Mouse (Mus musculus): ENCODE data around the gene Inf2. TPM values are rescaled to one million over a fixed set of nuclear protein-coding genes. Genes with fewer than 3 reads are reported as not detected.

The Inf2 gene
- total and polyA plus RNA-seq, 3 experiments, result 26.1 to 122 (median 55.7) TPM

GRCm38 (mm10) chr12:112620354-112621061 lies 31.9 kb downstream of the Inf2 start:
- Histone ChIP-seq H3K4me1 (ENCODE audit: control insufficient read depth in 1 of 2, insufficient read depth in 2 of 2, low read length in 2 of 2) (peaks cover 22 to 43% of the 10 kb centered on the region in 2 experiments), H3K27me3 (ENCODE audit: control insufficient read depth in 1 of 2, insufficient read depth in 2 of 2, low read length in 2 of 2) (no peaks in the 10 kb centered on the region), H3K36me3 (ENCODE audit: control insufficient read depth in 1 of 2, insufficient read depth in 2 of 2, low read length in 2 of 2) (peaks cover 0 to 29% of the 10 kb centered on the region in 2 experiments; a peak in 2 of 4 replicates), H3K79me2 (ENCODE audit: control insufficient read depth, insufficient read depth, low read length, poor library complexity) (peaks cover 6% of the 10 kb centered on the region; the same call in 1 of the 2 replicates), H3K27ac (ENCODE audit: control insufficient read depth, low read depth, low read length) (peak overlapping the region; percentile 15; the same call in 1 of the 2 replicates), H3K9me3 (replicated peaks; ENCODE audit: insufficient read depth, low read length) (no peaks in the 10 kb centered on the region), H3K4me3 (ENCODE audit: control insufficient read depth in 1 of 2, insufficient read depth in 1 of 2, low read depth in 2 of 2, low read length in 2 of 2) (peak overlapping the region; percentile 56 to 64), H3K9ac (ENCODE audit: control insufficient read depth, low read depth, low read length, poor library complexity, severe bottlenecking) (peak overlapping the region; percentile 73)
- peak; percentile 77 for DNase-seq (ENCODE audit: low read depth, low spot score)
- no peak for TF ChIP-seq CHD1 (IDR thresholded peaks at IDR 0.05; ENCODE audit: low read depth, low read length)
- TF ChIP-seq RAD21 (IDR thresholded peaks at IDR 0.05; ENCODE audit: low read depth, low read length), result no peak
- TF ChIP-seq CTCF (IDR thresholded peaks at IDR 0.05 in 2 of 3, conservative IDR thresholded peaks at IDR 0.05 in 1 of 3; ENCODE audit: control insufficient read depth in 1 of 3, insufficient read depth in 1 of 3, low read depth in 2 of 3, low read length in 3 of 3, poor library complexity in 1 of 3, severe bottlenecking in 1 of 3), result no peak
- TF ChIP-seq JUND (IDR thresholded peaks at IDR 0.05; ENCODE audit: low read depth, low read length), result no peak
- TF ChIP-seq MAFK (IDR thresholded peaks at IDR 0.05; ENCODE audit: borderline replicate concordance, low read depth, low read length), result no peak
- TF ChIP-seq POLR2AphosphoS2 (IDR thresholded peaks at IDR 0.05; ENCODE audit: low read length), result no peak
- TF ChIP-seq EP300 (IDR thresholded peaks at IDR 0.05; ENCODE audit: low read depth in 1 of 2, low read length in 2 of 2), result no peak
- TF ChIP-seq ELF1 (IDR thresholded peaks at IDR 0.05; ENCODE audit: low read depth, low read length), result no peak
- no peak for TF ChIP-seq ZMIZ1 (IDR thresholded peaks at IDR 0.05; ENCODE audit: low read depth, low read length)
- TF ChIP-seq ETS1 (IDR thresholded peaks at IDR 0.05; ENCODE audit: low read depth, low read length), result no peak
- TF ChIP-seq USF1 (IDR thresholded peaks at IDR 0.05; ENCODE audit: low read depth, low read length), result no peak
- no peak for TF ChIP-seq NELFE (IDR thresholded peaks at IDR 0.05; ENCODE audit: low read depth, low read length)

GRCm38 (mm10) chr12:112621900-112622299 lies 33.3 kb downstream of the Inf2 start:
- no peak overlapping the region for H3K27ac ChIP-seq (ENCODE audit: control insufficient read depth, low read depth, low read length)
- H3K36me3 ChIP-seq (ENCODE audit: control insufficient read depth in 1 of 2, insufficient read depth in 2 of 2, low read length in 2 of 2), result peaks cover 0 to 33% of the 10 kb centered on the region in 2 experiments; a peak in 2 of 4 replicates
- no peak for TF ChIP-seq E2F4 (IDR thresholded peaks at IDR 0.05; ENCODE audit: borderline replicate concordance, low read depth, low read length)
- no peak for TF ChIP-seq JUND (IDR thresholded peaks at IDR 0.05; ENCODE audit: low read depth, low read length)
- no peak for TF ChIP-seq MYB (IDR thresholded peaks at IDR 0.05; ENCODE audit: low read depth, low read length)
- TF ChIP-seq USF2 (IDR thresholded peaks at IDR 0.05; ENCODE audit: borderline replicate concordance in 1 of 2, insufficient read depth in 1 of 2, low read depth in 1 of 2, low read length in 2 of 2), result no peak
- no peak for TF ChIP-seq KAT2A (conservative IDR thresholded peaks at IDR 0.05; ENCODE audit: low read depth, low read length)
- H3K4me1 ChIP-seq (ENCODE audit: control insufficient read depth in 1 of 2, insufficient read depth in 2 of 2, low read length in 2 of 2), result peaks cover 28 to 49% of the 10 kb centered on the region in 2 experiments
- no peaks in the 10 kb centered on the region for H3K27me3 ChIP-seq (ENCODE audit: control insufficient read depth in 1 of 2, insufficient read depth in 2 of 2, low read length in 2 of 2)
- H3K79me2 ChIP-seq (ENCODE audit: control insufficient read depth, insufficient read depth, low read length, poor library complexity), result peaks cover 6% of the 10 kb centered on the region; the same call in 1 of the 2 replicates
- no peaks in the 10 kb centered on the region for H3K9me3 ChIP-seq (replicated peaks; ENCODE audit: insufficient read depth, low read length)
- no peak overlapping the region for H3K9ac ChIP-seq (ENCODE audit: control insufficient read depth, low read depth, low read length, poor library complexity, severe bottlenecking)
- peak; percentile 55 for DNase-seq (ENCODE audit: low read depth, low spot score)
- H3K4me3 ChIP-seq (ENCODE audit: control insufficient read depth in 1 of 2, insufficient read depth in 1 of 2, low read depth in 2 of 2, low read length in 2 of 2), result no peak overlapping the region

Measured in MEL (cell line).